Mouse (Mus musculus): ENCODE measurements around the gene Mgat5b.

GRCm38 (mm10) chr11:117018410-117018809, 99.7 kb downstream of the Mgat5b start:
- TF ChIP-seq POLR2A (IDR thresholded peaks at IDR 0.05; ENCODE audit: low read depth, low read length) (no peak), CTCF (IDR thresholded peaks at IDR 0.05; ENCODE audit: extremely low read depth, insufficient read depth, insufficient read length, insufficient replicate concordance) (peak; percentile 59; the same call in 1 of the 2 replicates)
